ENCODE assay signal across 19 mouse cellular contexts in the genomic region with DNA sequence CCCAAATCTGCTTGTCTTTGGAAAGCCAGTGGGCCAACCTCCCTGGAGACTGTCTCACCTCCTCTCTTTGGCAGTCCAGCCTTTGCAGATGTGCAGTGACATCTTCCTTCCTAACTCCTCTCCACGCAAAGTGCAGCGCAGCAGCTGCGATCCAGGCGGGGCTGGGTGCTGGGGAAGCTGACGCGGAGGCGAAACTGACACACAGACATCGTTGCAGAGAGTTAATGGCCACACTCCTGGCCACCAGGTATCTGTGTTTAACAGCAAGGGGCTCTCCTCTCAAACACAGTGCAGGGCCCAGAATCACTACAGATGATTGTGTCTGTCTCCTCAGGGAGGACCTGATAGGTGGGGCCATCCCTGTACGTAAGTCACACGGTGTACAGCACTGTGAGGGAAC. TPM values are rescaled to one million over a fixed set of nuclear protein-coding genes. Genes with fewer than 3 reads are reported as not detected.
A peak's percentile ranks its signal among the peaks of the same experiment; 100 is the strongest.
DNase-seq lines count a peak whose midpoint lies in the region; ATAC-seq and TF ChIP-seq lines count a peak whose summit lies in the region.
"Had no signal": no experiment of that assay in that cellular context is flagged by ENCODE, and none has a peak within 500 bp of the region (broad histone marks: within the 10 kb centered on the region; RNA-seq: fewer than 3 reads in every experiment).

No protein-coding gene starts in this region.

- no peak overlapping the region for H3K4me2 ChIP-seq in hindbrain, embryonic 13.5 days
- no peak overlapping the region for H3K4me2 ChIP-seq in hindbrain, embryonic 14.5 days (replicated peaks)
- H3K4me2 ChIP-seq in kidney, embryonic 16.5 days (replicated peaks; ENCODE audit: low read depth, low read length) = no peak overlapping the region
- H3K4me2 ChIP-seq: embryonic facial prominence, embryonic 12.5 days; heart, embryonic 12.5 days had no signal

- H3K9ac ChIP-seq in hindbrain, embryonic 13.5 days = 0 out of 2 replicates have a peak overlapping the region, but pooled peaks have one; percentile 8
- H3K9ac ChIP-seq in hindbrain, embryonic 14.5 days = no peak overlapping the region
- no peak overlapping the region for H3K9ac ChIP-seq in kidney, embryonic 16.5 days (replicated peaks; ENCODE audit: low read length)
- H3K9ac ChIP-seq in MEL (ENCODE audit: control insufficient read depth, low read depth, low read length, poor library complexity, severe bottlenecking) = no peak overlapping the region
- H3K9ac ChIP-seq: embryonic facial prominence, embryonic 12.5 days; heart, embryonic 12.5 days had no signal

- no peak overlapping the region for H3K27ac ChIP-seq in hindbrain, embryonic 13.5 days
- no peak overlapping the region for H3K27ac ChIP-seq in hindbrain, embryonic 14.5 days
- peak overlapping the region; percentile 21; the same call in 1 of the 2 replicates for H3K27ac ChIP-seq in kidney, embryonic 16.5 days (ENCODE audit: low read length)
- H3K27ac ChIP-seq in MEL (ENCODE audit: control insufficient read depth, low read depth, low read length) = no peak overlapping the region
- H3K27ac ChIP-seq: embryonic facial prominence, embryonic 12.5 days had no signal

- no peaks in the 10 kb centered on the region for H3K4me1 ChIP-seq in hindbrain, embryonic 13.5 days (replicated peaks)
- H3K4me1 ChIP-seq in hindbrain, embryonic 14.5 days (replicated peaks; ENCODE audit: control insufficient read depth, insufficient read depth, low read length) = no peaks in the 10 kb centered on the region
- H3K4me1 ChIP-seq in kidney, embryonic 16.5 days (ENCODE audit: insufficient read depth, low read length) = peaks cover 4% of the 10 kb centered on the region; the same call in 1 of the 2 replicates
- no peaks in the 10 kb centered on the region for H3K4me1 ChIP-seq in MEL (ENCODE audit: control insufficient read depth in 1 of 2, insufficient read depth in 2 of 2, low read length in 2 of 2)
- H3K4me1 ChIP-seq: embryonic facial prominence, embryonic 12.5 days had no signal

- no peak for DNase-seq in frontal cortex, adult 2 months (ENCODE audit: extremely low spot score in 1 of 2, low spot score in 1 of 2)
- no peak for DNase-seq in hindbrain, embryonic 14.5 days (ENCODE audit: low spot score)
- no peak for DNase-seq in kidney, adult 8-10 months
- DNase-seq in MEL (ENCODE audit: low read depth, low spot score) = no peak
- DNase-seq: adrenal gland, postnatal 14 days; B cell, adult 2 months; cerebellum, adult 11-12 months; cerebellum, adult 9-10 months; cerebellum, postnatal 25 days had no signal

- WGBS in hindbrain, embryonic 13.5 days = 88% methylated on average over 10 of the region's 10 CpGs
- WGBS in hindbrain, embryonic 14.5 days = 94% methylated on average over 10 of the region's 10 CpGs
- 84% methylated on average over 10 of the region's 10 CpGs for WGBS in kidney, embryonic 16.5 days

- H3K79me2 ChIP-seq in MEL (ENCODE audit: control insufficient read depth, insufficient read depth, low read length, poor library complexity) = no peaks in the 10 kb centered on the region

- no peak for TF ChIP-seq RAD21 in MEL (IDR thresholded peaks at IDR 0.05; ENCODE audit: low read depth, low read length)

- peak; percentile 34; the same call in 1 of the 2 replicates for ATAC-seq in frontal cortex, adult (ENCODE audit: low TSS enrichment)
- ATAC-seq in hindbrain, embryonic 13.5 days (ENCODE audit: low FRiP score) = no peak
- ATAC-seq in hindbrain, embryonic 14.5 days (ENCODE audit: low FRiP score) = no peak
- ATAC-seq in kidney, embryonic 16.5 days (ENCODE audit: low FRiP score, low TSS enrichment) = no peak
- ATAC-seq: CD4-positive, CD25-positive, alpha-beta regulatory T cell, adult 4 months; forebrain, embryonic 16.5 days; inflammation-experienced regulatory T-cells, adult 6 months had no signal

- no peak overlapping the region for H3K4me3 ChIP-seq in hindbrain, embryonic 13.5 days
- H3K4me3 ChIP-seq in hindbrain, embryonic 14.5 days (replicated peaks; ENCODE audit: low read length) = no peak overlapping the region
- no peak overlapping the region for H3K4me3 ChIP-seq in kidney, embryonic 16.5 days (ENCODE audit: low read length)
- H3K4me3 ChIP-seq in MEL (ENCODE audit: control insufficient read depth in 1 of 2, insufficient read depth in 1 of 2, low read depth in 2 of 2, low read length in 2 of 2) = no peak overlapping the region
- H3K4me3 ChIP-seq: embryonic facial prominence, embryonic 12.5 days; heart, embryonic 12.5 days had no signal

- no peaks in the 10 kb centered on the region for H3K27me3 ChIP-seq in hindbrain, embryonic 13.5 days
- no peaks in the 10 kb centered on the region for H3K27me3 ChIP-seq in hindbrain, embryonic 14.5 days (ENCODE audit: control insufficient read depth, insufficient read depth, low read length)
- no peaks in the 10 kb centered on the region for H3K27me3 ChIP-seq in kidney, embryonic 16.5 days (ENCODE audit: insufficient read depth, low read length)
- no peaks in the 10 kb centered on the region for H3K27me3 ChIP-seq in MEL (ENCODE audit: control insufficient read depth in 1 of 2, insufficient read depth in 2 of 2, low read length in 2 of 2)
- H3K27me3 ChIP-seq: embryonic facial prominence, embryonic 12.5 days; heart, embryonic 12.5 days had no signal

- no peaks in the 10 kb centered on the region for H3K9me3 ChIP-seq in hindbrain, embryonic 13.5 days
- H3K9me3 ChIP-seq in hindbrain, embryonic 14.5 days (ENCODE audit: control insufficient read depth, low read length) = no peaks in the 10 kb centered on the region
- no peaks in the 10 kb centered on the region for H3K9me3 ChIP-seq in kidney, embryonic 16.5 days (ENCODE audit: low read length)
- H3K9me3 ChIP-seq in MEL (replicated peaks; ENCODE audit: insufficient read depth, low read length) = no peaks in the 10 kb centered on the region
- H3K9me3 ChIP-seq: embryonic facial prominence, embryonic 12.5 days; G1E; heart, embryonic 12.5 days had no signal

- H3K36me3 ChIP-seq in hindbrain, embryonic 13.5 days = peaks cover 50% of the 10 kb centered on the region
- peaks cover 47% of the 10 kb centered on the region for H3K36me3 ChIP-seq in hindbrain, embryonic 14.5 days (replicated peaks; ENCODE audit: control insufficient read depth, insufficient read depth)
- peaks cover 45% of the 10 kb centered on the region for H3K36me3 ChIP-seq in kidney, embryonic 16.5 days (ENCODE audit: insufficient read depth, low read length)
- H3K36me3 ChIP-seq in MEL (ENCODE audit: control insufficient read depth in 1 of 2, insufficient read depth in 2 of 2, low read length in 2 of 2) = peaks cover 0 to under 1% of the 10 kb centered on the region in 2 experiments; a peak in 2 of 4 replicates

- no peak for TF ChIP-seq POLR2A in MEL (IDR thresholded peaks at IDR 0.05; ENCODE audit: control insufficient read depth in 1 of 2, insufficient read depth in 1 of 2, low read depth in 1 of 2, low read length in 2 of 2, poor library complexity in 1 of 2)

- no peak for TF ChIP-seq EP300 in MEL (IDR thresholded peaks at IDR 0.05; ENCODE audit: low read depth in 1 of 2, low read length in 2 of 2)

- TF ChIP-seq CTCF in MEL (IDR thresholded peaks at IDR 0.05 in 2 of 3, conservative IDR thresholded peaks at IDR 0.05 in 1 of 3; ENCODE audit: control insufficient read depth in 1 of 3, insufficient read depth in 1 of 3, low read depth in 2 of 3, low read length in 3 of 3, poor library complexity in 1 of 3, severe bottlenecking in 1 of 3) = no peak

RNA-seq across cellular contexts. Expression of a gene that starts 17.0 kb away (rescaled TPM):
- 97.9 and 108 TPM in 2 replicates for polyA plus RNA-seq in frontal cortex, adult 2 months (2012; rRNA removed)
- 51.1 and 52.9 TPM in 2 replicates for polyA plus RNA-seq in hindbrain, embryonic 13.5 days (2015; fragmentation: Nextera tagmentation; extraction: Ambion mirVana)
- 57.7 and 58.8 TPM in 2 replicates for polyA plus RNA-seq in hindbrain, embryonic 14.5 days (2014; fragmentation: Nextera tagmentation; extraction: Ambion mirVana)
- polyA plus RNA-seq in kidney, embryonic 16.5 days (2015; fragmentation: Nextera tagmentation; extraction: Ambion mirVana) = 25.8 and 31.7 TPM in 2 replicates
- 3.0 and 4.4 TPM in 2 replicates for total RNA-seq in MEL (2012; rRNA removed)
- polyA plus RNA-seq in MEL (2012; ENCODE audit: insufficient read depth in 1 of 2, insufficient read length in 2 of 2, low read depth in 1 of 2, low replicate concordance in 2 of 2, missing spikeins in 1 of 2) = 10 to 100 TPM in 1 of 2 experiments, not detected in 1; 12.2 TPM

RNA-seq across cellular contexts. Expression of a gene that starts 17.2 kb away (rescaled TPM):
- polyA plus RNA-seq in frontal cortex, adult 2 months (2012; rRNA removed) = 27.4 and 32.1 TPM in 2 replicates
- 24.3 and 26.0 TPM in 2 replicates for polyA plus RNA-seq in hindbrain, embryonic 13.5 days (2015; fragmentation: Nextera tagmentation; extraction: Ambion mirVana)
- 18.5 and 19.5 TPM in 2 replicates for polyA plus RNA-seq in hindbrain, embryonic 14.5 days (2014; fragmentation: Nextera tagmentation; extraction: Ambion mirVana)
- 26.7 and 28.5 TPM in 2 replicates for polyA plus RNA-seq in kidney, embryonic 16.5 days (2015; fragmentation: Nextera tagmentation; extraction: Ambion mirVana)
- 11.8 and 16.0 TPM in 2 replicates for total RNA-seq in MEL (2012; rRNA removed)
- 10 to 100 TPM in 1 of 2 experiments, not detected in 1; 19.2 TPM for polyA plus RNA-seq in MEL (2012; ENCODE audit: insufficient read depth in 1 of 2, insufficient read length in 2 of 2, low read depth in 1 of 2, low replicate concordance in 2 of 2, missing spikeins in 1 of 2)

RNA-seq across cellular contexts. Expression of a gene that starts 35.1 kb away (rescaled TPM):
- 46.3 and 53.3 TPM in 2 replicates for polyA plus RNA-seq in frontal cortex, adult 2 months (2012; rRNA removed)
- 4.1 and 4.4 TPM in 2 replicates for polyA plus RNA-seq in hindbrain, embryonic 13.5 days (2015; fragmentation: Nextera tagmentation; extraction: Ambion mirVana)
- 8.4 and 9.1 TPM in 2 replicates for polyA plus RNA-seq in hindbrain, embryonic 14.5 days (2014; fragmentation: Nextera tagmentation; extraction: Ambion mirVana)
- polyA plus RNA-seq in kidney, embryonic 16.5 days (2015; fragmentation: Nextera tagmentation; extraction: Ambion mirVana) = 7.5 and 8.9 TPM in 2 replicates
- total RNA-seq in MEL (2012; rRNA removed) = 1.2 and 1.9 TPM in 2 replicates
- polyA plus RNA-seq in MEL (2012; ENCODE audit: insufficient read depth in 1 of 2, insufficient read length in 2 of 2, low read depth in 1 of 2, low replicate concordance in 2 of 2, missing spikeins in 1 of 2) = 1 to 10 TPM in 1 of 2 experiments, not detected in 1; 3.1 TPM

RNA-seq across cellular contexts. Expression of a gene that starts 46.5 kb away (rescaled TPM):
- 137 and 152 TPM in 2 replicates for polyA plus RNA-seq in frontal cortex, adult 2 months (2012; rRNA removed)
- polyA plus RNA-seq in hindbrain, embryonic 13.5 days (2015; fragmentation: Nextera tagmentation; extraction: Ambion mirVana) = 44.0 and 46.9 TPM in 2 replicates
- 42.9 and 44.1 TPM in 2 replicates for polyA plus RNA-seq in hindbrain, embryonic 14.5 days (2014; fragmentation: Nextera tagmentation; extraction: Ambion mirVana)
- polyA plus RNA-seq in kidney, embryonic 16.5 days (2015; fragmentation: Nextera tagmentation; extraction: Ambion mirVana) = 39.8 and 40.1 TPM in 2 replicates
- total RNA-seq in MEL (2012; rRNA removed) = 23.2 and 28.0 TPM in 2 replicates
- 10 to 100 TPM in 1 of 2 experiments, not detected in 1; 43.8 TPM for polyA plus RNA-seq in MEL (2012; ENCODE audit: insufficient read depth in 1 of 2, insufficient read length in 2 of 2, low read depth in 1 of 2, low replicate concordance in 2 of 2, missing spikeins in 1 of 2)

RNA-seq across cellular contexts. Expression of a gene that starts 47.2 kb away (rescaled TPM):
- 3.1 and 4.1 TPM in 2 replicates for polyA plus RNA-seq in frontal cortex, adult 2 months (2012; rRNA removed)
- 7.8 and 11.1 TPM in 2 replicates for polyA plus RNA-seq in hindbrain, embryonic 13.5 days (2015; fragmentation: Nextera tagmentation; extraction: Ambion mirVana)
- 7.4 and 8.3 TPM in 2 replicates for polyA plus RNA-seq in hindbrain, embryonic 14.5 days (2014; fragmentation: Nextera tagmentation; extraction: Ambion mirVana)
- polyA plus RNA-seq in kidney, embryonic 16.5 days (2015; fragmentation: Nextera tagmentation; extraction: Ambion mirVana) = 36.6 and 43.8 TPM in 2 replicates
- total RNA-seq in MEL (2012; rRNA removed) = 22.9 and 32.2 TPM in 2 replicates
- polyA plus RNA-seq in MEL (2012; ENCODE audit: insufficient read depth in 1 of 2, insufficient read length in 2 of 2, low read depth in 1 of 2, low replicate concordance in 2 of 2, missing spikeins in 1 of 2) = 10 to 100 TPM in 1 of 2 experiments, not detected in 1; 75.9 TPM
- total RNA-seq: gastrocnemius, adult 8-10 months had no signal
